Mouse (Mus musculus) adrenal gland, postnatal 36 days (tissue): Measurements from ENCODE around the gene Rfx8. TPM values are rescaled to one million over a fixed set of nuclear protein-coding genes. Genes with fewer than 3 reads are reported as not detected.

ENCODE experiments used
- DNase-seq, 2 experiments: peaks; one replicate each; pipeline ENCODE4 v3.0.0; 2021; ENCODE audit warnings: mixed read lengths in 1 of 2
- long read RNA-seq, 2 experiments: library from polyadenylated mRNA; stranded (forward); transcript quantifications; one replicate each; pipeline ENCODE4 v2.0.0; 2021; ENCODE audit warnings: borderline sequencing depth in 2 of 2
- total RNA-seq, 2 experiments: library from RNA; stranded (reverse); gene quantifications; 2 replicates each; pipeline ENCODE4 v1.2.3; 2021

Gene Rfx8
- under 1 TPM in 1 of 2 experiments, not detected in 1; 0.20 TPM for total RNA-seq
- long read RNA-seq, experiment 1 = 0 reads
- long read RNA-seq, experiment 2 = 0 reads

GRCm38 (mm10) chr1:39720632-39721350 is at the start of gene Rfx8:
TSS of gene Rfx8 (minus strand) at chr1:39720997.
- peak; percentile 32 to 51 for DNase-seq

GRCm38 (mm10) chr1:39770436-39770835 is 49.6 kb upstream of the Rfx8 start:
- no peak for DNase-seq

- DNase-seq = no peak
Measured at GRCm38 (mm10) chr1:39768017-39768416, 47.2 kb upstream of the Rfx8 start.

GRCm38 (mm10) chr1:39765854-39766493 is 45.2 kb upstream of the Rfx8 start:
- no peak for DNase-seq

GRCm38 (mm10) chr1:39762025-39762370 is 41.2 kb upstream of the Rfx8 start:
- peak; percentile 88 to 93 for DNase-seq

GRCm38 (mm10) chr1:39761211-39762024 is 40.6 kb upstream of the Rfx8 start:
- peak; percentile 77 to 81 for DNase-seq

- no peak for DNase-seq
Measured at GRCm38 (mm10) chr1:39760181-39760715, 39.5 kb upstream of the Rfx8 start.

- DNase-seq = peak; percentile 55 to 72
Measured at GRCm38 (mm10) chr1:39759231-39760175, 38.7 kb upstream of the Rfx8 start.

GRCm38 (mm10) chr1:39758244-39758643 is 37.4 kb upstream of the Rfx8 start:
- DNase-seq = no peak

GRCm38 (mm10) chr1:39756952-39757351 is 36.2 kb upstream of the Rfx8 start:
- DNase-seq = no peak

- DNase-seq = peak in 1 of 2 experiments; percentile 22
Measured at GRCm38 (mm10) chr1:39754224-39754957, 33.6 kb upstream of the Rfx8 start.

GRCm38 (mm10) chr1:39751537-39751936 is 30.7 kb upstream of the Rfx8 start:
- no peak for DNase-seq

GRCm38 (mm10) chr1:39749664-39750063 is 28.9 kb upstream of the Rfx8 start:
- peak in 1 of 2 experiments; percentile 30 for DNase-seq

GRCm38 (mm10) chr1:39749214-39749613 is 28.4 kb upstream of the Rfx8 start:
- DNase-seq = no peak

GRCm38 (mm10) chr1:39748666-39749065 is 27.9 kb upstream of the Rfx8 start:
- no peak for DNase-seq

- DNase-seq = no peak
Measured at GRCm38 (mm10) chr1:39746464-39746863, 25.7 kb upstream of the Rfx8 start.

- DNase-seq = no peak
Measured at GRCm38 (mm10) chr1:39740948-39741347, 20.2 kb upstream of the Rfx8 start.

- no peak for DNase-seq
Measured at GRCm38 (mm10) chr1:39740002-39740401, 19.2 kb upstream of the Rfx8 start.

- peak; percentile 50 to 65 for DNase-seq
Measured at GRCm38 (mm10) chr1:39735927-39736604, 15.3 kb upstream of the Rfx8 start.

- DNase-seq = no peak
Measured at GRCm38 (mm10) chr1:39735493-39735892, 14.7 kb upstream of the Rfx8 start.
